Mouse (Mus musculus) MEL (cell line): ENCODE results near the gene Gm20820. TPM values are rescaled to one million over a fixed set of nuclear protein-coding genes. Genes with fewer than 3 reads are reported as not detected.
"Not testable (repeated sequence)": the region's sequence is repeated elsewhere in the genome, so short reads cannot be mapped to it uniquely, and the experiment has no call there.

Source experiments
- DNase-seq: peaks from one replicate; pipeline ENCODE4 v3.0.0; 2011; ENCODE audit warnings: low read depth, low spot score
- H3K27ac ChIP-seq: 2 replicates; pipeline ENCODE4 v1.5.1; 2012; ENCODE audit warnings: low read depth, mild to moderate bottlenecking, control low read depth, low read length, moderate library complexity; ENCODE audit not compliant: control insufficient read depth
- H3K27me3 ChIP-seq, 2 experiments: fragments of 150-350 bp in 1 of 2; sonication (generic) in 1 of 2; 2 replicates each; pipeline ENCODE4 v1.6.1; 2012; ENCODE audit warnings: low read length in 2 of 2, mild to moderate bottlenecking in 2 of 2, improper control_type of control experiment in 1 of 2, moderate library complexity in 1 of 2; ENCODE audit not compliant: insufficient read depth in 2 of 2, control insufficient read depth in 1 of 2
- H3K36me3 ChIP-seq, 2 experiments: 2 replicates each; pipeline ENCODE4 v1.6.1; 2012 to 2014; ENCODE audit warnings: low read length in 2 of 2, improper control_type of control experiment in 1 of 2, inconsistent platforms in 1 of 2, mild to moderate bottlenecking in 1 of 2; ENCODE audit not compliant: insufficient read depth in 2 of 2, control insufficient read depth in 1 of 2
- H3K4me1 ChIP-seq, 2 experiments: fragments of 150-350 bp in 1 of 2; sonication (generic) in 1 of 2; 2 replicates each; pipeline ENCODE4 v1.6.1; 2012; ENCODE audit warnings: low read length in 2 of 2, improper control_type of control experiment in 1 of 2, mild to moderate bottlenecking in 1 of 2; ENCODE audit not compliant: insufficient read depth in 2 of 2, control insufficient read depth in 1 of 2
- H3K4me3 ChIP-seq, 2 experiments: fragments of 150-350 bp in 1 of 2; sonication (generic) in 1 of 2; 2 replicates each; pipeline ENCODE4 v1.5.1; 2012; ENCODE audit warnings: low read depth in 2 of 2, low read length in 2 of 2, mild to moderate bottlenecking in 2 of 2, moderate library complexity in 2 of 2, control low read depth in 1 of 2, improper control_type of control experiment in 1 of 2; ENCODE audit not compliant: control insufficient read depth in 1 of 2, insufficient read depth in 1 of 2
- H3K79me2 ChIP-seq: 2 replicates; pipeline ENCODE4 v1.6.1; 2012; ENCODE audit warnings: mild to moderate bottlenecking, low read length, moderate library complexity; ENCODE audit not compliant: control insufficient read depth, poor library complexity, insufficient read depth
- H3K9ac ChIP-seq: 2 replicates; pipeline ENCODE4 v1.6.1; 2012; ENCODE audit warnings: low read depth, mild to moderate bottlenecking, control low read depth, low read length, moderate library complexity; ENCODE audit not compliant: control insufficient read depth, poor library complexity, severe bottlenecking
- H3K9me3 ChIP-seq: fragments of 150-350 bp; sonication (generic); replicated peaks from 2 replicates; pipeline ENCODE4 v1.6.1; 2012; ENCODE audit warnings: mild to moderate bottlenecking, low read length, improper control_type of control experiment, moderate library complexity; ENCODE audit not compliant: insufficient read depth
- polyA plus RNA-seq, 2 experiments: library from polyadenylated mRNA; stranded (reverse) in 1 of 2; unstranded in 1 of 2; fragments of >175 nt in 1 of 2; fragments of >200 nt in 1 of 2; gene quantifications; 2 replicates each; pipeline versions ENCODE4 v1.2.1 to v1.2.4; 2012; ENCODE audit warnings: low replicate concordance in 2 of 2, low read depth in 1 of 2; ENCODE audit not compliant: insufficient read length in 2 of 2, insufficient read depth in 1 of 2, missing spikeins in 1 of 2
- total RNA-seq: library from RNA; depleted of rRNA; stranded (reverse); fragments of 300-350 nt; gene quantifications from 2 replicates; pipeline ENCODE4 v1.2.3, GENCODE M21; 2012; rRNA removed

The Gm20820 gene
- total RNA-seq (not detected in 2 replicates), polyA plus RNA-seq (not detected)

GRCm38 (mm10) chrY:86061472-86061871, at the start of gene Gm20820:
Gm20820 (plus strand) TSS chrY:86061772.
- H3K9ac ChIP-seq, H3K27ac ChIP-seq, DNase-seq, H3K4me1 ChIP-seq, H3K9me3 ChIP-seq, H3K4me3 ChIP-seq, H3K27me3 ChIP-seq, H3K36me3 ChIP-seq, H3K79me2 ChIP-seq: not testable (repeated sequence)
